Mouse (Mus musculus) megakaryocyte, embryonic 14.5 days (primary cell): ENCODE data around the gene Ddx1. TPM values are rescaled to one million over a fixed set of nuclear protein-coding genes. Genes with fewer than 3 reads are reported as not detected.

Experiments used
- H3K27me3 ChIP-seq: replicated peaks from 2 replicates; pipeline ENCODE3; 2012; ENCODE audit warnings: inconsistent platforms
- H3K36me3 ChIP-seq: replicated peaks from 2 replicates; pipeline ENCODE3; 2012; ENCODE audit warnings: low read length, inconsistent platforms, mixed read lengths
- H3K4me1 ChIP-seq: 2 replicates; pipeline ENCODE4 v1.6.1; 2012; ENCODE audit warnings: inconsistent platforms
- H3K4me3 ChIP-seq: replicated peaks from 2 replicates; pipeline ENCODE3; 2012; ENCODE audit warnings: moderate library complexity, mild to moderate bottlenecking, inconsistent platforms
- H3K9me3 ChIP-seq: 2 replicates; pipeline ENCODE4 v1.6.1; 2012; ENCODE audit warnings: inconsistent platforms
- FLI1 ChIP-seq: IDR thresholded peaks from 2 replicates; pipeline ENCODE4 v1.6.1; 2012; ENCODE audit warnings: low read length, inconsistent platforms, mixed read lengths
- GATA1 ChIP-seq: IDR thresholded peaks from 3 replicates; pipeline ENCODE4 v1.6.1; 2012; ENCODE audit warnings: mixed read lengths, low read length, inconsistent platforms, borderline replicate concordance
- polyA plus RNA-seq: library from polyadenylated mRNA; stranded (reverse); fragments of >175 nt; gene quantifications from 2 replicates; pipeline ENCODE4 v1.2.3, GENCODE M21; 2012; ENCODE audit warnings: low replicate concordance; ENCODE audit not compliant: insufficient read depth

The Ddx1 gene
- 1.2 and 3.6 TPM in 2 replicates for polyA plus RNA-seq

DNA sequence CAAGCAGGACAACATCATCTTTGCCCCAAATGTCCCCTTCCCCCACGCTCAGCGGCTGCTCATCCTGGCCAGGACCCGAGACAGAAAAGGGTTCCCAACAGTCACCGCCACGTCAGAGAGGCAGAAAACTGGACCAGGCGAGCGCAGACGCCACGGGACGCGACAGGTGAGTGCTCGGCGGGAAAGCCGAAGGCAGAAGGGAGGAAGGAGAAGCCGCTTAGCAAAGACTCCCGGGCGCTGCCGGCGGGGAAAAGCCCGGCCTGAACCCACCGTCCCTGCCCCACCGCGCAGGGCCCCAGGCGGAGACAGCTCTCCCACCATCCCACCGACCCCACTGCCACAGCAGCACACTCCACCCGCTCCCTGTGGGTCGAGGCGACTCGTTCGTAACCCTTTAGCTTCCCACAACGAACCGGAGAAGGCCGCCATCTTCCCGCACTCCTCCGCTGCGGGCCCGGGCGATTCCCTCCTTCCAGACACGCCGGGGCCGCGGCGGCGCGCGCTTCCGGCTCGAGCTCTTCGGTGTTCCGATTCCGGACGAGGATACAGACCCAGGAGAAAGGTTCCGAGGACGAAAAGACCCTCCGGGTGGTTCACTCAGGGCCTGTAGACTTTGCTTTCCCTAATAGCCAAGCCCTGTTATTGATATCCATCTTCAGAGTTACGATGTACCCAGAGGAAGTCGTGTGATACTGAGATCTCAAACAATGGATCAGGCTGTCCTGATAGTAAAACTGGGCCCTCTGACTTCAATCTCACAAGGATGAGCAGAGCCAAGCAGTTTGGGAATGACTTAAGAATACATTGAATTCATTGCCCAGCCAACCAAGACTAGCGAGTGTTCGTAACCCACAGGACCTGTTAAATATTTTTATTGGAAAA is at the start of gene Ddx1:
TSS of gene Ddx1 (minus strand) at position 523 of the 882 bp plus-strand sequence.
- Histone ChIP-seq H3K9me3 (no peaks in the 10 kb centered on the region), H3K4me1 (peaks cover 18% of the 10 kb centered on the region; the same call in 1 of the 2 replicates), H3K27me3 (peaks cover 6% of the 10 kb centered on the region), H3K36me3 (peaks cover 24% of the 10 kb centered on the region), H3K4me3 (peak within 1 kb of the TSS; percentile 99)
- TF ChIP-seq FLI1 (no peak), GATA1 (no peak)

DNA sequence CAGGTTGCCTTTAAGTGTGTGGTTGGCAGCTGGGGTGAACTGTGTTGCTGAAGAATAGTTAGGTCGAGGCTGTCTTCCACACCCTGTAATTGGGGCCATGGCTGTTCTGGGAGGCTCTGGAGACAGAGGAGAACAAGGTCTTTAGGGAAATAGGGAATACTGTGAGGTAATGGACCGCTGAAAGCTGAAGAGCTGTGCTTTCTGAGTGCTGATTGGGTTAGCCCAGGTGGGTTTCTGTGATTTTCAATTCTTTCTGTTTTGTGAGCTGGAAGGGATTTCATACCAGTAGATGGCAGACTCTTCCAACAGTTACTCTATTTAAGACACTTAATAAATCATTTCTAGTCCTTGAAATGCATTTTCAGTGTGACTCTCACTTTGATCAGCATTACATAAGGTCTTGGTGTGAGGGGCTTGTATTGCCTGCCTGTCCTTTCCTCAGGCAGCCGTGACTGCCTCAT is 44.4 kb upstream of the Ddx1 start:
- H3K36me3 ChIP-seq: peaks cover 62% of the 10 kb centered on the region
- no peaks in the 10 kb centered on the region for H3K27me3 ChIP-seq

DNA sequence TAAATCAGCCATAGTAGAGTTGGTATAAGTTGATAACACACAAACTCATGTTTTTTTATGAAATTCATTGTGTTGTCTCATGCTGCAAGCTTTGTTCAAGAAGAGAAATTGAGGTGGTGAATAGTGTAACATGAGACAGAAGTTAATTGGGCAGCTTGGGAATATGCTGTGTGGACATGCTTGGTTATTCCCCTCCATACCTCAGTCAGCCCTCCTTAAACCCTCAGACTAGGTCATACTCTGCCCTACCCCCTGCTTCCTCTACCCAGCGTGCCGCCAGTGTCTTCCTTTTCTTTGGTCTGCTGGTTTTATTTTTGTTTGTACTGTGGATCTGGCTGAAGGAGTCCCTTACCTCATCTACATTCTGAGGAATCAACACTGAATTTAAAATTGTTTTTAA is 42.4 kb upstream of the Ddx1 start:
- no peaks in the 10 kb centered on the region for H3K9me3 ChIP-seq
- no peak overlapping the region for H3K4me3 ChIP-seq
- H3K36me3 ChIP-seq: peaks cover 63% of the 10 kb centered on the region
- peaks cover 8% of the 10 kb centered on the region for H3K4me1 ChIP-seq
- TF ChIP-seq FLI1: no peak
- no peak for TF ChIP-seq GATA1
- no peaks in the 10 kb centered on the region for H3K27me3 ChIP-seq

More for the DNA sequence above, 44.4 kb upstream of the Ddx1 start:
- peaks cover 17% of the 10 kb centered on the region for H3K4me1 ChIP-seq
- no peak for TF ChIP-seq FLI1
- no peak for TF ChIP-seq GATA1
- no peak overlapping the region for H3K4me3 ChIP-seq
- H3K9me3 ChIP-seq: no peaks in the 10 kb centered on the region

DNA sequence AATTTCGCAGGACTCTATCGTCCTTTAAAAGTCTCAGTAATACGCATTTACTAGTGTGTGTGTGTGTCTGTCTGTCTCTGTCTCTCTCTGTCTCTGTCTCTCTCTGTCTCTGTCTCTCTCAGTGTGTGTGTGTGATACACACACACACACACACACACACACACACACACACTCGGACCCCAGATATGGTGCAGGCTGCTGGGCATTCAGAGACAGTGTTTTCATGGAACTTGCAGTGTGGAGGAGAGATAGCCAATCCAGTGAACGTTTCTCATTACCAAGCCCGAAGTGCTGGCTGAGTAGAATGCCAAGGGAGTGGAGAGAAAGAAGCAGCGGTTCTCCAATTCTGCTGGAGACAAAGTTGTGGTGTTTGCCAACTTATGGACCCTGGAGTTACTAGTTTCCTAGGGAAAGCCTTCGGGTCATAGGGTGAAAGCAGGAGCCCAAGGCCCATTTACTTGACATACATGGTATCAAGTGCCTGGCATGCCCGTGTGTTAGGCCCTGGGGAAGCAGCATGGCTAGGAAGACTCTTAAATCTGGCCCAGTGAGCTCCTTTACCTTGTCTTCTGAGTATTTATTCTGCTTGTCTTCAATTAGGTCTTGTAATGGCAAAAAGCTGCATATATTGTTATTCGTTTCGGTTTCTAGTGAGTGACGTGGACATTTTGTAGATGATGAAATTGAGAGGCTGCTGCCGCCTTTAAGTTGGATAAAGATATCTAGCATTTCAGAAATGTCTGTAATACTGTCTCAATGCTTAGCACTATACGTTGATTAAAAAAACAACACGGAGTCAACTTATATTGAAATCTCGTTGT is 20.8 kb upstream of the Ddx1 start:
- peaks cover 24% of the 10 kb centered on the region for H3K4me1 ChIP-seq
- H3K36me3 ChIP-seq: peaks cover 22% of the 10 kb centered on the region
- H3K4me3 ChIP-seq: peak overlapping the region; percentile 100
- TF ChIP-seq GATA1 (no peak), FLI1 (no peak)
- peaks cover 12% of the 10 kb centered on the region for H3K9me3 ChIP-seq
- peaks cover under 1% of the 10 kb centered on the region for H3K27me3 ChIP-seq

DNA sequence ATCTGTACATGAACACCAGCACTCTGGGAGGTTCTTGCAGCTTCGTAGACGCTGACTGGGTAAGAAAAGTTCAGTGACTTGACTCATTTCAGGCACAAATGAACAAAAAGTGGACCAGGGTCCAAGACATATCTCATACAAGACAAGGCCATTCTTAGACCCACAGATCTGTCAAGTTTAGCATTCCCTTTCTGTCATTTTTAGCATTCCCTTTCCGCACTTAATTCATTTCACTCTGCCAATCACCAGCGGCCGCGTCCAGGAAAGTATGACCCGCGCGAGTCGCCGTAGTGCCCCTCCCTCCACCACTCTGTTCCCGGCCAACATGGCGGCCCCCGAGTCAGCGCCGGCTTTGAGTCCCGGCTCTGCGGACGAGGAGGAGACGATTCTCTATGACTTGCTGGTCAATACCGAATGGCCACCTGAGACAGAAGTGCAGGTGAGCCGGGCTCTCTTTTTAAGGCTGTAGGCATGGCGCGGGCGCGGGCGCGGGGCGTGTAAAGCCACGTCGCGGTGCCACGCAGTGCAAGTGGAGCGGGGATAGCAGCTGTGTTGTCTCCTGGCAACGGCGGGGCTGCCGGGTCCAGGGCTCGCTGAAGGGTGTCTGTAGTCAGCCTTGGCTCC is 19.9 kb upstream of the Ddx1 start, which contains the start of gene Nbas:
TSS of gene Nbas (plus strand) at position 308 of the 624 bp plus-strand sequence.
- Histone ChIP-seq H3K27me3 (peaks cover 1% of the 10 kb centered on the region), H3K4me3 (peak within 1 kb of the TSS; percentile 100), H3K4me1 (peaks cover 24% of the 10 kb centered on the region), H3K9me3 (peaks cover 12% of the 10 kb centered on the region), H3K36me3 (peaks cover 13% of the 10 kb centered on the region)
- no peak for TF ChIP-seq FLI1

DNA sequence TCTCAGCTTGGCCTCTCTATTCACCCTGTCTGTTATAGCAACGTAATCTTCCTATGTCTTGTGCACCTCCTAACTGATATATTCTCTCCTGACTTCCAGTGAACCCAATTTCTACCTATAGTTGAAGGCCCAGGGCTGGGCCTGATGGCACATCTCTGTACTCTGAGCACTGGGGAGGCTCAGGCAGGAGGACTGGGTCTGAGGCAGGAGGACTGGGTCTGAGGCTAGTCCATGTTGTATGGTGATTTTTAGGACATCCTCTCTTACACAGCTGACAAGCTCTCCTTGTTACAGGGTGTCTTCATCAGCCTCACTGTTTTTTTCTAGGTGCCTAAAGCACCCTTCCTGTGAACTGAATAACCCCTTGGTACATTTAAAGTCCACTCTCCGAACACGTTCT is 19.4 kb upstream of the Ddx1 start:
- Histone ChIP-seq H3K4me3 (peak overlapping the region; percentile 100), H3K4me1 (peaks cover 24% of the 10 kb centered on the region), H3K9me3 (peaks cover 12% of the 10 kb centered on the region), H3K36me3 (peaks cover 8% of the 10 kb centered on the region), H3K27me3 (peaks cover 1% of the 10 kb centered on the region)
- TF ChIP-seq GATA1 (no peak), FLI1 (no peak)

GRCm38 (mm10) chr12:13255701-13256100 is 6.7 kb upstream of the Ddx1 start:
- no peaks in the 10 kb centered on the region for H3K9me3 ChIP-seq
- H3K4me1 ChIP-seq: peaks cover 3% of the 10 kb centered on the region; the same call in 1 of the 2 replicates
- no peaks in the 10 kb centered on the region for H3K36me3 ChIP-seq
- H3K27me3 ChIP-seq: peaks cover 30% of the 10 kb centered on the region
- TF ChIP-seq FLI1: no peak
- no peak for TF ChIP-seq GATA1
- H3K4me3 ChIP-seq: no peak overlapping the region

GRCm38 (mm10) chr12:13255068-13255467 is 6.1 kb upstream of the Ddx1 start:
- TF ChIP-seq GATA1: no peak
- TF ChIP-seq FLI1: no peak
- Histone ChIP-seq H3K27me3 (peaks cover 30% of the 10 kb centered on the region), H3K4me1 (peaks cover 3% of the 10 kb centered on the region; the same call in 1 of the 2 replicates), H3K36me3 (no peaks in the 10 kb centered on the region), H3K9me3 (no peaks in the 10 kb centered on the region), H3K4me3 (no peak overlapping the region)

- Histone ChIP-seq H3K4me3 (peak overlapping the region; percentile 99), H3K4me1 (peaks cover 18% of the 10 kb centered on the region; the same call in 1 of the 2 replicates), H3K27me3 (peaks cover 9% of the 10 kb centered on the region), H3K36me3 (peaks cover 17% of the 10 kb centered on the region), H3K9me3 (no peaks in the 10 kb centered on the region)
- TF ChIP-seq GATA1: no peak
- TF ChIP-seq FLI1: no peak
Measured at GRCm38 (mm10) chr12:13249573-13249919, 533 bp upstream of the Ddx1 start.

DNA sequence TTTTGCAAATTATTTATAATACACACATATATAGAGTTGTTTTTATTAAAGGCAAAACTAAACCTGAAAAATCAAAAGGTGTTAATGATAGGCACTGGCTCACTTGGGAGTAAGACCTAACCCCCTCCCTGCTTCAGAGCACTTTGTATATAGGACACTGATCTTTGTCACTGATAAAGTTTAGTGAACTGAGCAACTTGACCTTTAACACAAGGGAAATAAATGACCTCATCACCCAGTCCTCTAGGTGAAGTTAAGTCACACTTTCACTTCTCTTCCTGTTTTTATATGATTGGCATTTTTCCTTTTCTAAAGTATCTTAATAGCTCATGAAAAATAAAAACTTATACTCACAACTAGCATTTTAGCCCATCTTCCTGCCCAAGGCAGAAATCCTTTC is 6.6 kb downstream of the Ddx1 start:
- Histone ChIP-seq H3K9me3 (no peaks in the 10 kb centered on the region), H3K36me3 (peaks cover 87% of the 10 kb centered on the region), H3K27me3 (no peaks in the 10 kb centered on the region), H3K4me3 (no peak overlapping the region), H3K4me1 (peaks cover 7% of the 10 kb centered on the region; the same call in 1 of the 2 replicates)
- TF ChIP-seq FLI1 (no peak), GATA1 (no peak)
